Mouse (Mus musculus): ENCODE measurements at regions not wholly inside any gene's neighbourhood (a gene's known extent, or its start where the extent isn't known, plus 50 kb on each side); places are given as distances from the start of the nearest gene placed in this dataset.

DNA sequence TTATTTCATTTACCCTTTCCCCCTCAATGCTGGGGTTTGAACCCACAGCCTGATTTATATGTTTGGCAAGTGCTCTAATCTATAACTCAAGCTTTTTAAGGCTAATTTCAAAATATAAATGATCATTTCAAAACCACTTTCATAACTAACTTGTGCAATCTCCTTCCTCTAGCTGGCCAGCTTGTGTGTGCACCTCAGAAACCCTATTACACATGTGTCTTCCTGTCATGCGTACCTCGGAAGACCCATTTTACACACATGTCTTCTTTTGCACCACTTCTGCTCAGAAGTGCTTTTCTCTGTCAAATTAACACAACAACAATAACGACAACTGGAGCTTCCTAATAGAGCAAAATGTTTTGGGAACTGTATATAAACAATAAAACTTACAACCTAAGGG is 59.7 kb upstream of the Hsd17b12 start:
- no peak for DNase-seq (ENCODE audit: low read depth, low spot score)

DNA sequence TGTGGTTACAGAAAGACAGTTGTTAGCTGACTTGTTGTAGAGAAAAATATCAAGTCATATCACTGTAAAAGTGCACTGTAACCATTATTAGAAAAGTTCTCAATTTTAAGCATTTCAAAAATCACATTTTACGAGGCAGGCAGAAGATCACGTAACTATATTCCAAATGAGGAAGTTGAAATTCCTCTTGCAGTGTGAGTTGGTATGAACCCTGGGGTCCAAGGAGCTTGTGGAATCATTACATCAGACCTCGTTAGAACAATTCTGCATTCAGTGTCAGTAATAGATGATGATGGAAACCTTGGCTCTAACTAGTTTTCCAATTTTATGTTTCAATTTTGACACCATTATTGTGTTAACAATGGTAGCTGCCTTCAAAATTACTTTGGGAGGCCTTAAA is 57.7 kb upstream of the Hsd17b12 start:
- no peaks in the 10 kb centered on the region for H3K27me3 ChIP-seq (ENCODE audit: control insufficient read depth, insufficient read depth, low read length, poor library complexity, severe bottlenecking)
- DNase-seq (ENCODE audit: low read depth, low spot score), result no peak
- no peaks in the 10 kb centered on the region for H3K36me3 ChIP-seq (ENCODE audit: control insufficient read depth, insufficient read depth, low read length, poor library complexity, severe bottlenecking)

More for the DNA sequence above, 59.7 kb upstream of the Hsd17b12 start:
- H3K27me3 ChIP-seq (ENCODE audit: control insufficient read depth, insufficient read depth, low read length, poor library complexity, severe bottlenecking), result no peaks in the 10 kb centered on the region
- no peaks in the 10 kb centered on the region for H3K36me3 ChIP-seq (ENCODE audit: control insufficient read depth, insufficient read depth, low read length, poor library complexity, severe bottlenecking)
